Mouse (Mus musculus): ENCODE results near the gene Shcbp1l. TPM values are rescaled to one million over a fixed set of nuclear protein-coding genes. Genes with fewer than 3 reads are reported as not detected.
"Not testable (repeated sequence)": the region's sequence is repeated elsewhere in the genome, so short reads cannot be mapped to it uniquely, and the experiment has no call there.

Shcbp1l gene
- polyA plus RNA-seq, 1 experiment from 2014 or later = 0.37 TPM

DNA sequence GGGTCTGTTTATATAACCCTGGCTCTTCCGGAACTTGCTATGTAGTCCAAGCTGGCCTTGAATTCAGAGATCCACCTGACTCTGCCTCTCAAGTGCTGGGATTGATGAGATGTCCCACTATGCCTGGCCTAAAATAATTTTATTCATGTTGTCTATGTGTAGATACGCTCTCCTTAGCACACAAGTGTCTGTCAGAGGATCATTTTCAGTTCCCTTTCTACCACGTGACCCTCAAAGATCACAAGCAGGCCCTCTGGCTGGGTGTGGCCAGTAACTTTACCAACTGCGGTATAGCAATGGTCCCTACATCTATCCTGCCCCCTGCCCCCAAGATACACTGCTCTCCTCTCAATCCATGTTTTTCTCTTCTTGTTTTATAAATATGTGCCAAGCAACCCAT lies 10.0 kb upstream of the Shcbp1l start:
- Histone ChIP-seq H3K4me1 (ENCODE audit: control insufficient read depth, insufficient read depth, low read length) (no peaks in the 10 kb centered on the region), H3K27me3 (ENCODE audit: control insufficient read depth, insufficient read depth, low read length) (no peaks in the 10 kb centered on the region), H3K4me3 (ENCODE audit: low read depth, low read length) (no peak overlapping the region), H3K27ac (ENCODE audit: low read depth, low read length) (no peak overlapping the region), H3K4me2 (ENCODE audit: low read depth) (no peak overlapping the region), H3K9ac (ENCODE audit: low read length) (no peak overlapping the region), H3K9me3 (ENCODE audit: control insufficient read depth, low read length) (no peaks in the 10 kb centered on the region), H3K36me3 (ENCODE audit: control insufficient read depth, insufficient read depth, low read length) (no peaks in the 10 kb centered on the region)
- no peak for ATAC-seq (ENCODE audit: insufficient read depth, low FRiP score, low TSS enrichment)
- DNase-seq (ENCODE audit: low spot score) = no peak
- WGBS = 95% methylated on average over 4 of the region's 4 CpGs

DNA sequence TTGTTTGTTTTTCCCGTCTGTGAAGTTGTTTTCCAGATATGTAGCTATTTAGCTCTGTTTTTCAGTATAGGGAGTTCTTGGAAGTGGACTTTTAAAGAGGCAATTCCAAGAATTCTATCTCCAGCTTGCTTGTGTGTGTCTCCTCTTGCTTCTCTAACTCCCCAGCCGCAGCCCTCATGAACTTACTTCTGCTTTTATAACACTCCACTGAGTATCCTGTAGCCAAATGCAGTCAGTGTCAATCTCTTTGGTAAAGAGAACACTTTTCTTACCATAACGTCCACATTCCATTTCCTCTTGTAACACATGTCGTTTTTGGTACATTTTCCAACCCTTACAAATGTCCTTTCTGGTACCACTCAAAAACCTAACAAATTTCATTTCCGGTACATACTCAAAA lies 9.2 kb upstream of the Shcbp1l start:
- DNase-seq (ENCODE audit: low spot score); H3K27me3 ChIP-seq (ENCODE audit: control insufficient read depth, insufficient read depth, low read length); H3K27ac ChIP-seq (ENCODE audit: low read depth, low read length); H3K4me1 ChIP-seq (ENCODE audit: control insufficient read depth, insufficient read depth, low read length); H3K4me3 ChIP-seq (ENCODE audit: low read depth, low read length); H3K9ac ChIP-seq (ENCODE audit: low read length); H3K4me2 ChIP-seq (ENCODE audit: low read depth); H3K36me3 ChIP-seq (ENCODE audit: control insufficient read depth, insufficient read depth, low read length); ATAC-seq (ENCODE audit: insufficient read depth, low FRiP score, low TSS enrichment); H3K9me3 ChIP-seq (ENCODE audit: control insufficient read depth, low read length): not testable (repeated sequence)
- WGBS = 78% methylated on average over 2 of the region's 5 CpGs

DNA sequence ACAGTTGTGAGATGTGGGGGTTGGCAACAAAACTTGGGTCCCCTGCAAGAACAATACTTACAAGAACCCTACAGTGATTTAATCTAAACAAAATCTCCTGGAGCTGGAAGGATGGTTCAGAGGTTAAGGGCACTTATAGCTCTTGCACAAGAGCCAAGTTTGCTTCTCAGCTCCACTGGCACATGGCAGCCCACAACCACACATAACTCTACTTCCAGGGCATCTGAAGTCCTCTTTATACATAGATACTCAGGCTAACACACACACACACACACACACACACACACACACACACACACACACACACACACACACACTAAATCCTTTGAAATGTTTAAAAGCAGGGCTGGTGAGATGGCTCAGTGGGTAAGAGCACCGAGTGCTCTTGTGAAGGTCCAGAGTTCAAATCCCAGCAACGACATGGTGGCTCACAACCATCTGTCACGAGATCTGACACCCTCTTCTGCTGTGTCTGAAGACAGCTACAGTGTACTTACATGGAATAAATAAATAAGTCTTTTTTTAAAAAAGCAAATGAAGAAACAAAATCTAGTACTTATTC lies 8.6 kb upstream of the Shcbp1l start:
- not testable (repeated sequence) for H3K4me3 ChIP-seq (ENCODE audit: low read depth, low read length); H3K4me2 ChIP-seq (ENCODE audit: low read depth); H3K9ac ChIP-seq (ENCODE audit: low read length); ATAC-seq (ENCODE audit: insufficient read depth, low FRiP score, low TSS enrichment); H3K36me3 ChIP-seq (ENCODE audit: control insufficient read depth, insufficient read depth, low read length); H3K27ac ChIP-seq (ENCODE audit: low read depth, low read length); H3K27me3 ChIP-seq (ENCODE audit: control insufficient read depth, insufficient read depth, low read length); H3K4me1 ChIP-seq (ENCODE audit: control insufficient read depth, insufficient read depth, low read length); H3K9me3 ChIP-seq (ENCODE audit: control insufficient read depth, low read length); DNase-seq (ENCODE audit: low spot score)
- WGBS = 81% methylated on average over 3 of the region's 3 CpGs

DNA sequence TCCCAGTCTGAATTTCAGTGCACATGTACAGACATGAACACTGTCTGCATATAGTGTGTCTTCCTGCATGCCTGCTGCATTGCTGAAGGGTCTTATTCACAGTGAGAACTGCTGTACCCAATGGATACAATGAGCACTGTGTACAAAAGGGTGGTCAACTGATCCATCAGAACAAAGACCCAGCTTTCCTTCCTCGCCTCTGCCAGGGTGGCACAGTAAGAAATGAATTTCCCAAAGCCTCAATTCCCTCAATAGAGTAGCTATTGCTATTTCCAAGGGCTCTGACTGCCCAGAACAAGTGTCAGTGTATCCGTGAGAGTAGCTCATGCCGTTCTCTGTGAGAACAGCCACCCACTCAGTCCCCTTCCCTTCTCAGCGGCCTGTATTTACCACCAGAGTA lies 7.2 kb upstream of the Shcbp1l start:
- H3K9ac ChIP-seq (ENCODE audit: low read length); H3K36me3 ChIP-seq (ENCODE audit: control insufficient read depth, insufficient read depth, low read length); DNase-seq (ENCODE audit: low spot score); H3K4me3 ChIP-seq (ENCODE audit: low read depth, low read length); ATAC-seq (ENCODE audit: insufficient read depth, low FRiP score, low TSS enrichment); H3K27me3 ChIP-seq (ENCODE audit: control insufficient read depth, insufficient read depth, low read length); H3K4me2 ChIP-seq (ENCODE audit: low read depth); H3K9me3 ChIP-seq (ENCODE audit: control insufficient read depth, low read length); H3K27ac ChIP-seq (ENCODE audit: low read depth, low read length); H3K4me1 ChIP-seq (ENCODE audit: control insufficient read depth, insufficient read depth, low read length): not testable (repeated sequence)
- WGBS = 80% methylated on average over 4 of the region's 4 CpGs

DNA sequence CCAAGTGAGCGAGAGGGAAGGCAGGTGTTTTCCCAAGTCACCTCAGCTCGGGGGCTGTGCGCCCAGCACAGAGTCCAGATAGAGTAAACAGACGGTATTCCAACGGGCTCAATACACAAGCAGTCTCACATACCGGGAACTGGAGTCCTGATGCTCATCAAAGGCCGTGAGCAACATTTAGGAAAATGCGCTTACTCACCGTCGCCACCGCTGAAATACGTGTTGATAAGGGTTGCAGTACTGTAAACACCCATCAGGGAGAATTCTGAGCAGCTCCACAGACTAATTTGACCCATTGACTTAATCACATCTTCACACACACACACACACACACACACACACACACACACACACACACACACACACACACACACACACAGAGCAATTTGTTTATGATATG lies 691 bp upstream of the Shcbp1l start:
- DNase-seq (ENCODE audit: low spot score) (peak; percentile 14), ATAC-seq (ENCODE audit: insufficient read depth, low FRiP score, low TSS enrichment) (no peak)
- H3K9me3 ChIP-seq (ENCODE audit: control insufficient read depth, low read length) = no peaks in the 10 kb centered on the region
- no peaks in the 10 kb centered on the region for H3K36me3 ChIP-seq (ENCODE audit: control insufficient read depth, insufficient read depth, low read length)
- H3K27me3 ChIP-seq (ENCODE audit: control insufficient read depth, insufficient read depth, low read length) = peaks cover 5% of the 10 kb centered on the region; the same call in 1 of the 2 replicates
- H3K9ac ChIP-seq (ENCODE audit: low read length) = no peak overlapping the region
- H3K4me3 ChIP-seq (ENCODE audit: low read depth, low read length) = no peak overlapping the region
- peak overlapping the region; percentile 97 for H3K4me2 ChIP-seq (ENCODE audit: low read depth)
- no peak overlapping the region for H3K27ac ChIP-seq (ENCODE audit: low read depth, low read length)
- H3K4me1 ChIP-seq (ENCODE audit: control insufficient read depth, insufficient read depth, low read length) = peaks cover 6% of the 10 kb centered on the region; the same call in 1 of the 2 replicates
- 50% methylated on average over 12 of the region's 12 CpGs for WGBS

DNA sequence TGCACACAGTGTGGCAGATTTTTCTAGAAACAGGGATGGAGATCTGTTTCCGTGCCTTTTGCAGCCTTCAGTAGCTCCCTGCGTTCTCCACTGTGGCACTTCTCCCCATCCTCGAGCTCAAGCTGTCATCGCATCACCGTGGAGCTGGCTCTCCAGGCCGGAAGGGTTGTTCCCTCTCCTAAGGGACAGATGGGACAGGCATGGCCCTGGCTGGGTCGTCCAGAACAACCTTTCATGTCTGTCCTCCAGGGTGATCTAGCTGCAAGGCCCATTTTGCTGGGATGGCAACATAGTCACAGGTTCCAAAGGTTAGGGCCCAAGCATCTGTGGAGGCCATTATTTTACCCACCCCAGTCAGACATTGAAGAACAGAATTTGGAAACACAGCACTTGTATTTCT lies 6.2 kb downstream of the Shcbp1l start:
- Histone ChIP-seq H3K4me1 (ENCODE audit: control insufficient read depth, insufficient read depth, low read length) (no peaks in the 10 kb centered on the region), H3K9me3 (ENCODE audit: control insufficient read depth, low read length) (no peaks in the 10 kb centered on the region), H3K27me3 (ENCODE audit: control insufficient read depth, insufficient read depth, low read length) (no peaks in the 10 kb centered on the region), H3K4me2 (ENCODE audit: low read depth) (no peak overlapping the region), H3K9ac (ENCODE audit: low read length) (no peak overlapping the region), H3K36me3 (ENCODE audit: control insufficient read depth, insufficient read depth, low read length) (no peaks in the 10 kb centered on the region), H3K4me3 (ENCODE audit: low read depth, low read length) (no peak overlapping the region), H3K27ac (ENCODE audit: low read depth, low read length) (no peak overlapping the region)
- ATAC-seq (ENCODE audit: insufficient read depth, low FRiP score, low TSS enrichment) (no peak), DNase-seq (ENCODE audit: low spot score) (no peak)
- WGBS = 71% methylated on average over 7 of the region's 7 CpGs

DNA sequence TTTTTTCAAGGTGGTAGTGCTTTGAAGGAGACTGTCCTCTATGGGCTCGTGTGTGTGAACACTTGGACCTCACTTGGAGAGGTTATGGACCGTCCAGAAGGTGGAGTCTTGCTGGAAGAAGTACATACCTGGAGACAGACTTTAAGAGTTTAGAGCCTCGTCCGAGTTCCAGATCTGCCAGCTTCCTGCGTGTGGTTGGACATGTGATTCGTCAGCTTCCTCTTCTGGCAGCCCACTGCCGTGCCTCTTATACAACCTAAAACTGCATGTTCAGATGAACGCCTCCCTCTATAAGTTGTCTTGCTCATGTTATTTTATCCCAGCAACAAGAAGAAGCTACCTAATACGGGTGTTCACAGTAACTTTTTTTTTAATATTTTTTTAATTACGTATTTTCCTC lies 6.7 kb downstream of the Shcbp1l start:
- no peak overlapping the region for H3K9ac ChIP-seq (ENCODE audit: low read length)
- no peaks in the 10 kb centered on the region for H3K36me3 ChIP-seq (ENCODE audit: control insufficient read depth, insufficient read depth, low read length)
- H3K4me3 ChIP-seq (ENCODE audit: low read depth, low read length) = no peak overlapping the region
- H3K4me1 ChIP-seq (ENCODE audit: control insufficient read depth, insufficient read depth, low read length) = no peaks in the 10 kb centered on the region
- ATAC-seq (ENCODE audit: insufficient read depth, low FRiP score, low TSS enrichment) (no peak), DNase-seq (ENCODE audit: low spot score) (no peak)
- no peak overlapping the region for H3K27ac ChIP-seq (ENCODE audit: low read depth, low read length)
- WGBS = 85% methylated on average over 10 of the region's 10 CpGs
- H3K9me3 ChIP-seq (ENCODE audit: control insufficient read depth, low read length) = no peaks in the 10 kb centered on the region
- no peaks in the 10 kb centered on the region for H3K27me3 ChIP-seq (ENCODE audit: control insufficient read depth, insufficient read depth, low read length)
- no peak overlapping the region for H3K4me2 ChIP-seq (ENCODE audit: low read depth)

DNA sequence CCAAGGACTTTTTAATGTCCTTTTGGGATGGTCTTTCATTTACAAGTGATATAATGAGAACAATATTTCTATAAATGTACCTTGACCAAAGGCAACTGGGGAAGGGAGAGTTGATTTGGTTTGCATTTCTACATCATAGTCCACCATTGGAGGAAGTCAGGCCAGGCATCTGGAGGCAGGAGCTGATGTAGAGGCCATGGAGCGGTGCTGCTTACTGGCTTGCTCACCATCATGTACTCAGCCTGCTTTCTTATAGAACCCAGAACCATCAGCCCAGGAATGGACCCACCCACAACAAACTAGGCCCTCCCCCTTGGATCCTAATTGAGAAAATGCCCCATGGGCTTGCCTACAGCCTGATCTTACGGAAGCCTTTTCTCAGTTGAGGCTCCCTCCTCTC lies 7.4 kb downstream of the Shcbp1l start:
- Histone ChIP-seq H3K9ac (ENCODE audit: low read length) (no peak overlapping the region), H3K4me2 (ENCODE audit: low read depth) (no peak overlapping the region), H3K27ac (ENCODE audit: low read depth, low read length) (no peak overlapping the region), H3K4me3 (ENCODE audit: low read depth, low read length) (no peak overlapping the region), H3K36me3 (ENCODE audit: control insufficient read depth, insufficient read depth, low read length) (no peaks in the 10 kb centered on the region), H3K4me1 (ENCODE audit: control insufficient read depth, insufficient read depth, low read length) (no peaks in the 10 kb centered on the region), H3K27me3 (ENCODE audit: control insufficient read depth, insufficient read depth, low read length) (no peaks in the 10 kb centered on the region), H3K9me3 (ENCODE audit: control insufficient read depth, low read length) (no peaks in the 10 kb centered on the region)
- ATAC-seq (ENCODE audit: insufficient read depth, low FRiP score, low TSS enrichment) (no peak), DNase-seq (ENCODE audit: low spot score) (no peak)
- WGBS = 94% methylated on average over 2 of the region's 2 CpGs

DNA sequence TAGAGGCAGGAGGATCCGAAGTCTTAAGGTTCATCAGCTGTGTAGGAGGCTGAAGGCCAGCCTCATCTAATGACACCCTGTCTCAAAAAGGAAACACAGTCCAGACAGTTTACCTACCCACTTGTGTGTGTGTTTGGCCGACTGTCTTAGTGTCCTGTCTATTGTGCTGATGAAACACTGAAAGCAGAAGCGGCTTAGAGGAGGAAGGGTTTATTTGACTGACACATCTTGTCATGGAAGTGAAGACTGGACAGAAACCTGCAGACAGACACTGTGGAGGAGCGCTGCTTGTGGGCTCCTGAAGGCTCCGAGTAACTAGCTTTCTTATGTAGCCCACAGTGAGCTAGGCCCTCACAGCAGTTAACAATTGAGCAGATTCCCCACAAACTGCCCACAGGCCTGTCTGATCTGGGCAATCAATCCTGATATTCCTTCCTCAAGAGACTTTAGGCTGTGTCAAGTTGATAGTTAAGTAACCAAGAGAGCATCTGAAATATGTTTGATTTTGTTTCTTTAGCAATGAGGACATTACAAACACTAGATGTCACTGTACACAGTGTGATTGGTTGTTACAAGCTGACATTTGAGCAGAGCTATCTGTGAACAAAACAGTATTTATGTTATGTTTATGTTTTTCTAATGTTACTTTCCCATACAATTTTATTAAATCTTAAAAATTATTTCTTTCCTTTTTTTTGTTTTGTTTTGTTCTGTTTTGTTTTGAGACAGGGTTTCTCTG lies 9.1 kb downstream of the Shcbp1l start:
- no peaks in the 10 kb centered on the region for H3K4me1 ChIP-seq (ENCODE audit: control insufficient read depth, insufficient read depth, low read length)
- no peaks in the 10 kb centered on the region for H3K9me3 ChIP-seq (ENCODE audit: control insufficient read depth, low read length)
- ATAC-seq (ENCODE audit: insufficient read depth, low FRiP score, low TSS enrichment) (no peak), DNase-seq (ENCODE audit: low spot score) (no peak)
- whole genome bisulfite sequencing = 87% methylated on average over 5 of the region's 5 CpGs
- no peak overlapping the region for H3K4me2 ChIP-seq (ENCODE audit: low read depth)
- no peaks in the 10 kb centered on the region for H3K27me3 ChIP-seq (ENCODE audit: control insufficient read depth, insufficient read depth, low read length)
- no peak overlapping the region for H3K9ac ChIP-seq (ENCODE audit: low read length)
- H3K4me3 ChIP-seq (ENCODE audit: low read depth, low read length) = no peak overlapping the region
- H3K27ac ChIP-seq (ENCODE audit: low read depth, low read length) = no peak overlapping the region
- no peaks in the 10 kb centered on the region for H3K36me3 ChIP-seq (ENCODE audit: control insufficient read depth, insufficient read depth, low read length)
